Mouse (Mus musculus) granulocyte monocyte progenitor cell, adult 5-6 weeks (primary cell): ENCODE measurements around the gene Slc26a6. TPM values are rescaled to one million over a fixed set of nuclear protein-coding genes. Genes with fewer than 3 reads are reported as not detected.
A peak's percentile ranks its signal among the peaks of the same experiment; 100 is the strongest.

Source experiments
- ATAC-seq: replicated peaks from 2 replicates; pipeline ENCODE4 v1.8.0; 2016; ENCODE audit warnings: mild to moderate bottlenecking, moderate TSS enrichment, inconsistent platforms; ENCODE audit not compliant: poor library complexity, severe bottlenecking
- total RNA-seq, 2 experiments: library from RNA; stranded (forward) in 1 of 2; stranded (reverse) in 1 of 2; fragments of 200-712, 200-1000 nt in 1 of 2; fragments of >200 nt in 1 of 2; fragmentation: Nextera tagmentation in 1 of 2; gene quantifications; 2 replicates each; pipeline ENCODE4 v1.2.3; 2014 to 2017

Slc26a6 gene
- total RNA-seq (2014; fragmentation: Nextera tagmentation) (4.7 and 18.3 TPM in 2 replicates), total RNA-seq (2017) (1.5 and 3.5 TPM in 2 replicates)

- ATAC-seq = peak; percentile 16; the same call in 1 of the 2 replicates
These were observed at the start of gene Slc26a6 for GRCm38 (mm10) chr9:108852976-108853375. TSS of gene Slc26a6 (plus strand) at chr9:108853283.

- ATAC-seq = no peak
These were observed 47.3 kb upstream of the Slc26a6 start for GRCm38 (mm10) chr9:108805768-108806167.

- ATAC-seq = no peak
These were observed 46.7 kb upstream of the Slc26a6 start for GRCm38 (mm10) chr9:108806379-108806778.

GRCm38 (mm10) chr9:108806831-108807230 is 46.3 kb upstream of the Slc26a6 start:
- ATAC-seq = no peak

GRCm38 (mm10) chr9:108807674-108808073 is 45.4 kb upstream of the Slc26a6 start:
- no peak for ATAC-seq

- peak; percentile 65 for ATAC-seq
These were observed 44.9 kb upstream of the Slc26a6 start, which contains the start of gene Nckipsd for GRCm38 (mm10) chr9:108808163-108808665. TSS of gene Nckipsd (plus strand) at chr9:108808368.

GRCm38 (mm10) chr9:108809188-108809587 is 43.9 kb upstream of the Slc26a6 start:
- peak; percentile 73 for ATAC-seq

GRCm38 (mm10) chr9:108809723-108810122 is 43.4 kb upstream of the Slc26a6 start:
- peak; percentile 80 for ATAC-seq

GRCm38 (mm10) chr9:108810516-108810915 is 42.6 kb upstream of the Slc26a6 start:
- no peak for ATAC-seq

GRCm38 (mm10) chr9:108815557-108815956 is 37.5 kb upstream of the Slc26a6 start:
- no peak for ATAC-seq

GRCm38 (mm10) chr9:108819495-108819894 is 33.6 kb upstream of the Slc26a6 start:
- ATAC-seq = peak; percentile 77

- no peak for ATAC-seq
These were observed 33.0 kb upstream of the Slc26a6 start for GRCm38 (mm10) chr9:108820077-108820476.

- no peak for ATAC-seq
These were observed 28.9 kb upstream of the Slc26a6 start for GRCm38 (mm10) chr9:108824144-108824685.

GRCm38 (mm10) chr9:108824755-108825413 is 28.2 kb upstream of the Slc26a6 start:
- ATAC-seq = no peak

GRCm38 (mm10) chr9:108825820-108826699 is 27.0 kb upstream of the Slc26a6 start, which contains the start of gene Celsr3:
TSS of gene Celsr3 (plus strand) at chr9:108826320.
- peak; percentile 57 for ATAC-seq

- peak; percentile 58 for ATAC-seq
These were observed 26.3 kb upstream of the Slc26a6 start for GRCm38 (mm10) chr9:108826700-108827340.

GRCm38 (mm10) chr9:108827454-108827853 is 25.6 kb upstream of the Slc26a6 start:
- ATAC-seq = peak; percentile 33

- ATAC-seq = no peak
These were observed 25.2 kb upstream of the Slc26a6 start for GRCm38 (mm10) chr9:108827906-108828305.

GRCm38 (mm10) chr9:108831637-108832036 is 21.4 kb upstream of the Slc26a6 start:
- peak; percentile 61 for ATAC-seq
